Mouse (Mus musculus) heart, adult 2 months (tissue): ENCODE data around the gene Csmd2. TPM values are rescaled to one million over a fixed set of nuclear protein-coding genes. Genes with fewer than 3 reads are reported as not detected.

Source experiments
- DNase-seq, 2 experiments: peaks; one replicate each; pipeline ENCODE4 v3.0.0; 2021
- H3K27ac ChIP-seq: fragments of 200-600 bp; 2 replicates; pipeline ENCODE4 v1.8.1; 2022
- H3K27me3 ChIP-seq: fragments of 200-500 bp; 2 replicates; pipeline ENCODE4 v1.6.1; 2012; ENCODE audit warnings: mild to moderate bottlenecking, low read length, inconsistent platforms, mixed read lengths; ENCODE audit not compliant: control insufficient read depth, insufficient read depth
- H3K36me3 ChIP-seq: fragments of 200-500 bp; 2 replicates; pipeline ENCODE4 v1.6.1; 2012; ENCODE audit warnings: low read length, inconsistent platforms; ENCODE audit not compliant: control insufficient read depth, insufficient read depth
- H3K4me1 ChIP-seq: fragments of 200-500 bp; 2 replicates; pipeline ENCODE4 v1.6.1; 2011; ENCODE audit warnings: low read length; ENCODE audit not compliant: control insufficient read depth, insufficient read depth
- H3K4me3 ChIP-seq: fragments of 200-600 bp; 2 replicates; pipeline ENCODE4 v1.8.1; 2022
- H3K79me2 ChIP-seq: fragments of 200-500 bp; replicated peaks from 2 replicates; pipeline ENCODE4 v1.6.1; 2012; ENCODE audit warnings: mild to moderate bottlenecking, inconsistent platforms, low read length, moderate library complexity, mixed read lengths; ENCODE audit not compliant: control insufficient read depth, insufficient read depth
- H3K9ac ChIP-seq: fragments of 200-500 bp; 2 replicates; pipeline ENCODE4 v1.6.1; 2012; ENCODE audit warnings: low read depth, mild to moderate bottlenecking, control low read depth, inconsistent platforms, low read length, mixed read lengths
- CTCF ChIP-seq: fragments of 200-600 bp; IDR thresholded peaks from 2 replicates; pipeline ENCODE4 v1.8.1; 2022; ENCODE audit warnings: antibody characterized with exemption, mild to moderate bottlenecking, moderate library complexity
- EP300 ChIP-seq: fragments of 200-500 bp; IDR thresholded peaks from 2 replicates; pipeline ENCODE4 v1.6.1; 2011; ENCODE audit warnings: low read depth, low read length, control low read depth; ENCODE audit not compliant: insufficient read depth
- POLR2A ChIP-seq: fragments of 200-500 bp; IDR thresholded peaks from 2 replicates; pipeline ENCODE4 v1.6.1; 2011; ENCODE audit warnings: mild to moderate bottlenecking, low read depth, low read length, control low read depth; ENCODE audit not compliant: insufficient read depth
- WGBS: fragments of 180-500 bp; shearing (Covaris S2); methylation state at CpG from one replicate; pipeline ENCODE4 v1.1.7; 2018; 5-methylcytosine and 5-hydroxymethylcytosine counted together
- intact Hi-C: fragments of 180-260 bp; cut with DNase I; formaldehyde crosslinking; loops from one replicate; pipeline ENCODE4 v1.15.1; 2025
- polyA plus RNA-seq: library from polyadenylated mRNA; depleted of rRNA; stranded (reverse); fragments of >200 nt; gene quantifications from 2 replicates; pipeline ENCODE4 v1.2.3, GENCODE M21; 2012
- total RNA-seq, 2 experiments: library from RNA; stranded (reverse); gene quantifications; 2 replicates each; pipeline ENCODE4 v1.2.3; 2021

The Csmd2 gene
- total and polyA plus RNA-seq, 3 experiments, result not detected

DNA sequence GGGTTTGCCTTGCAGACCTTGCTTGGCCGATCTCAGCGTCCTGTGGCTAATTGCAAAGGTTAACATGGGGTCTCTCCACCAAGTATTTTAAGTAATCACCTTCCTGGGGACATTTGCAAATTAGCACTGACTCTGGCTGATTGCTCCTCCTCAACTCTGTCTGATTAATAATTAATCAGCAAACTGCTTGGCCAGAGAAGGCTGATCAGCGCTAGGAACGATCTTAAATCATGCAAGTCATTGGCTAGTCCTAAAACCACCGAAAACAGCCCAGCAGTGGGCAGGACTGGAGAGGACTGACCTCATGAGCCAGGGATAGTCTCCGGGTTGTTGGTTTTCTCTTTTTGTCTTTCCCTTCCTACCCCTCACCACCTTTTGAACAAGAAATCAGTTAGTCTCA lies 236.8 kb downstream of the Csmd2 start:
- Histone ChIP-seq H3K79me2 (no peaks in the 10 kb centered on the region), H3K4me3 (no peak overlapping the region), H3K36me3 (no peaks in the 10 kb centered on the region), H3K9ac (no peak overlapping the region), H3K4me1 (no peaks in the 10 kb centered on the region), H3K27me3 (no peaks in the 10 kb centered on the region), H3K27ac (no peak overlapping the region)
- no peak for TF ChIP-seq EP300
- no peak for TF ChIP-seq POLR2A
- TF ChIP-seq CTCF, result no peak
- no peak for DNase-seq
- intact Hi-C loops, result no loop called here
- WGBS, result 70% methylated on average over 6 of the region's 6 CpGs

DNA sequence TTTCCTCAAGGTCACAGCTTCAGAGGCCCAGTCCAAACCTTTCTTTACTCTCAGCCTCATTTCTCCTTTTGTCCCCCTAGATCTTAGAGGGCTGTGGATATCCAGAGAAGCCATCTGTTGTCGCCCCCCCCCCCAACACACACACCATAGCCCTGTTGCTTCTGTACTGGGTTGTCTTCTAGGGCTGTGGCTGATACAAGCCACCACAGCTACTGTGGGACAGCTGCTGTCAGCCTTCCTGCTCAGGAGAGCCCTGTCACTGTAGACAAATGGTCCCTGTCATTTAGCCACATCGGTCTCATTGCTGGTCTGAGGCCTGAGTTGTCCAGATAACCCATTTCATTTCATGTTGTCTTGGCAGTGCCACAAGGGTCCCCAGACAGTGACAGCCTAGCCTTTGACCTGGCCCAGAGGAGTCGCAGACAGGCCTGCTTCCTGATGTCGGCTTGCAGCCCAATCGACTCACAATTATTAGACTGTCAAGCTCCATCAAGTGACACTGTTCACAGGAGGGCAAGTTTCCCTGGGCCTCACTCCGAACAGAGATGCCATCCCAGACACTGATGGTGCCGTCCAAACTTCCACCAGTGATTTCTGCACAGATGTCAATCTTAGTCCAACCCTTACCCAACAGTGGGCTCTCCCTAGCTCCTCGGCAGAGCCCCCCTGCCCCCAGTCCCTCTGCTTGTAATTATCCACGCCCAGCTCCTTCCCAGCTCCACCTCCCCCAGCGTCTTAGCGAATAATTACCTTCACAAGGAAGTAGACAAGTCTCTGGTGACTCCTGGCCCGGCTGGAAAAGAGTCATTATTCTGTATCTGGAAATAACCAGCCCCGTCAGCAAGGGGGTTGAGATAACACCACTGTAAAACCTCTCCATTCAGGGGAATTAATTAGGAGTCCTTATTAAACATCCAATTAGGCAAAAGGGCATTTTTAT lies 240.0 kb downstream of the Csmd2 start:
- TF ChIP-seq POLR2A, result no peak
- TF ChIP-seq EP300, result no peak
- TF ChIP-seq CTCF, result no peak
- intact Hi-C loops, result no loop called here
- 43% methylated on average over 13 of the region's 13 CpGs for WGBS

DNA sequence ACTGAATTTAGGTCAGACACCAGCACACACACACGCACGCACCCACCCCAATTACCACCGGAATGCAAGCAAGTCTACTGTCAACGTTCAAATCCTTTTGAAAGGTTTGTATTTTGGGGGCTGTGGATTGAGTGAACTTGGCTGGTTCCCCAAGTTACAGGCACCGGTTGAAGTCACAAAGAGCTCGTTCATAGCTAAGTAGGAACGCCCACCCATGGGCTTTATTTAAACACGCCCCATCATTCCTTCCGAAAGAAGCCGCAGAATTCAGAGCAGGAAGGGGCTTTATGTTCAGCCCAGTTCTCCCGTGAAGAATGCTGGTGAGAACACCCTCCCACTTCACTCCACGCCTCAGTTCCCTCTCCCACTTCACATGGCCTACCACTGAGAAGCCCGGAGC lies 245.8 kb downstream of the Csmd2 start:
- intact Hi-C loops, result no loop called here

More for the DNA sequence above, 240.0 kb downstream of the Csmd2 start:
- no peaks in the 10 kb centered on the region for H3K36me3 ChIP-seq
- no peaks in the 10 kb centered on the region for H3K4me1 ChIP-seq
- H3K4me3 ChIP-seq, result no peak overlapping the region
- H3K27me3 ChIP-seq, result no peaks in the 10 kb centered on the region
- H3K27ac ChIP-seq, result no peak overlapping the region
- no peaks in the 10 kb centered on the region for H3K79me2 ChIP-seq
- H3K9ac ChIP-seq, result no peak overlapping the region
- no peak for DNase-seq

DNA sequence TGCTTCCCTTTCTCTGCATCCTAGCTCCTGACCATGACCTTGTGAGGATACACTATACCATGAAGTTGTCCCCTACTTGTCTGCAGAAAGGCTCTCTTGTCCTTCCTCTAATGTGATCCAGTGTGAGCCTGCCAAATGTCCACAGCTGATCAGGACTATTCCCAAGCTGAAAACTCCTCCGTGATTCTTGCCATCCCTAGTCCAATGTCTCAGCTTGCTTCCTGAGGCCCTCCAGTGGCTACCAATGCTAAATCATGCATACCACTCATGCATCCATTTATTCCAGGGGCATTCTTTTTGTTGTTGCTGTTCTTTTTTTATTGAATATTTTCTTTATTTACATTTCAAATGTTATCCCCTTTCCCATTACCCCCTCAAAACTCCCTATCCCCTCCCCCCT lies 251.5 kb downstream of the Csmd2 start:
- H3K79me2 ChIP-seq, result no peaks in the 10 kb centered on the region
- H3K27me3 ChIP-seq, result no peaks in the 10 kb centered on the region; the same call in 1 of the 2 replicates
- no peaks in the 10 kb centered on the region for H3K36me3 ChIP-seq
- no peak overlapping the region for H3K4me3 ChIP-seq
- no peak for TF ChIP-seq EP300
- no peak for TF ChIP-seq CTCF
- no peak for TF ChIP-seq POLR2A
- intact Hi-C loops, result no loop called here
- H3K9ac ChIP-seq, result no peak overlapping the region
- H3K4me1 ChIP-seq, result no peaks in the 10 kb centered on the region
- H3K27ac ChIP-seq, result no peak overlapping the region
- 55% methylated on average over 1 of the region's 1 CpGs for WGBS
- DNase-seq, result no peak

More for the DNA sequence above, 245.8 kb downstream of the Csmd2 start:
- Histone ChIP-seq H3K79me2 (no peaks in the 10 kb centered on the region), H3K27ac (no peak overlapping the region), H3K36me3 (no peaks in the 10 kb centered on the region), H3K9ac (no peak overlapping the region), H3K4me3 (no peak overlapping the region), H3K27me3 (no peaks in the 10 kb centered on the region), H3K4me1 (no peaks in the 10 kb centered on the region)
- no peak for DNase-seq
- WGBS, result 79% methylated on average over 13 of the region's 13 CpGs
- TF ChIP-seq POLR2A (no peak), CTCF (no peak), EP300 (no peak)

DNA sequence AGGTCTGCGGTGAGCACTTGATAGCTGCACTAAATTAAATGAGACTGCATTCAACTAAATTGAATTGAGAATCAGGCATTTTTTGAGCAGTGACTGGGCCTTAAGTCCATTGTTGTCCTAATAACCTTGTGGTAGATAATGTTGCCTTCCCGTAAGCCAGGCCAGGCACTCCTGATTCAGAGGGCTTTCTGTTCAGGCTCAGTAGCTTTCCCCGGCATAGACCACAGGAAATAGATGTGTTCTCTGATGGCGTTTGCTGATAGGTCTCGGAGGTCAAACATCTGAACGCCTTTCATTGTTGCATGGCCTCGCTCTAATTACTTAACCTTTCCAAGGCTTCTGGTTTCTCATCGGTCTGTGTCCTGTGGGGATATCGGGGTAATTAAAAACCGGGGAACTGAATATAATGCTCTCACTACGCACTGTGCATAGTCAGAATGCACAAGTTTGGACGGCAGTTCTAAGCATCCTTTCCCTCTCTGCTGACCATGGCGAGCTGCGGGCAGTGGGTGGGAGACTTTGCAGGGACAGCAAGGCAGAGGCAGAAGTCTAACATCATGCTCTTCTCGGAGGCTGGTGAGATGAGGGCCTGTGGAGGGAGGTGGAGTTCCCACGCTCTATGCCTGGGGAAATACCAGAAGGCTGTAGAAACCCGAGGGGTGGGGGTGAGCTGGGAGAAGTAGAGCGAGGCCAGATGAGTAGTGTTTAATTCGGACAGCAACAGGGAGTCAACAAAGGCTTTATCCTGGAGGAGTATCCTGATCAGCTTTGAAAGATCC lies 253.6 kb downstream of the Csmd2 start:
- WGBS, result 46% methylated on average over 19 of the region's 19 CpGs
- Histone ChIP-seq H3K36me3 (no peaks in the 10 kb centered on the region), H3K4me3 (no peak overlapping the region), H3K27ac (no peak overlapping the region), H3K27me3 (no peaks in the 10 kb centered on the region; the same call in 1 of the 2 replicates), H3K9ac (no peak overlapping the region), H3K79me2 (no peaks in the 10 kb centered on the region), H3K4me1 (no peaks in the 10 kb centered on the region)
- no peak for DNase-seq
- no peak for TF ChIP-seq CTCF
- TF ChIP-seq POLR2A, result no peak
- TF ChIP-seq EP300, result no peak
- intact Hi-C loops, result no loop called here

DNA sequence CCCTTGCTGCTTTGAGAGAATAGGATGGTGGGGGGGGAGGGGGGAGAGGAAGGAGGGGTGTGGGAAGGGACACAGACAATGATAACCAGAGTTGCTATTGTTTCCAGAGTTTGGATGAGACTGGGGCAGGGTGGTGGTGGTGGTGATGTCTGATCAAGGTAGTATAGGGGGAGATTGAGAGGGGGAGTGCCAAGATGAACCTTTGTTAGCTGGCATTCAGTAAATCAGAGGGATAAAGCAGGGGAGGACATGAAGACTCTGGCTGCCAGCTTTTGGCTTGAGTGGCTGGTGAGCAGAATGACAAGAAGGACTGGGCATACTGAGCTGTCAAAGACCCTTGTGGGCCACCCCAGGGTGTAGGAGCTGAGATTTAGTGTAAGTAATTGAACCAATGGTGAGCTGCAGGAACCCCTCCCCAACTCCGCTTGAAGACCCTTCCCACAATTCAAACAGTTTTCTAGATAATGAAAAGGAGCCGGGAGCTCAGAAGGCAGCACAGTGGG lies 254.2 kb downstream of the Csmd2 start:
- 64% methylated on average over 2 of the region's 2 CpGs for WGBS
- intact Hi-C loops, result no loop called here
- H3K9ac ChIP-seq, result no peak overlapping the region

More for the DNA sequence above, 254.2 kb downstream of the Csmd2 start:
- DNase-seq, result no peak
- TF ChIP-seq POLR2A (no peak), CTCF (no peak), EP300 (no peak)
- Histone ChIP-seq H3K4me1 (no peaks in the 10 kb centered on the region), H3K27ac (no peak overlapping the region), H3K36me3 (no peaks in the 10 kb centered on the region), H3K4me3 (no peak overlapping the region), H3K79me2 (no peaks in the 10 kb centered on the region), H3K27me3 (no peaks in the 10 kb centered on the region; the same call in 1 of the 2 replicates)
